Mouse (Mus musculus) c-Kit-negative CD71-positive TER-119-positive erythroid progenitor cells, embryonic 14.5 days (primary cell): ENCODE results near the gene Deaf1.
"Not testable (repeated sequence)": the region's sequence is repeated elsewhere in the genome, so short reads cannot be mapped to it uniquely, and the experiment has no call there.

ENCODE experiments used
- DNase-seq: peaks from one replicate; pipeline ENCODE4 v3.0.0-alpha.2; 2013; ENCODE audit warnings: low read depth, low spot score

Deaf1 gene

DNA sequence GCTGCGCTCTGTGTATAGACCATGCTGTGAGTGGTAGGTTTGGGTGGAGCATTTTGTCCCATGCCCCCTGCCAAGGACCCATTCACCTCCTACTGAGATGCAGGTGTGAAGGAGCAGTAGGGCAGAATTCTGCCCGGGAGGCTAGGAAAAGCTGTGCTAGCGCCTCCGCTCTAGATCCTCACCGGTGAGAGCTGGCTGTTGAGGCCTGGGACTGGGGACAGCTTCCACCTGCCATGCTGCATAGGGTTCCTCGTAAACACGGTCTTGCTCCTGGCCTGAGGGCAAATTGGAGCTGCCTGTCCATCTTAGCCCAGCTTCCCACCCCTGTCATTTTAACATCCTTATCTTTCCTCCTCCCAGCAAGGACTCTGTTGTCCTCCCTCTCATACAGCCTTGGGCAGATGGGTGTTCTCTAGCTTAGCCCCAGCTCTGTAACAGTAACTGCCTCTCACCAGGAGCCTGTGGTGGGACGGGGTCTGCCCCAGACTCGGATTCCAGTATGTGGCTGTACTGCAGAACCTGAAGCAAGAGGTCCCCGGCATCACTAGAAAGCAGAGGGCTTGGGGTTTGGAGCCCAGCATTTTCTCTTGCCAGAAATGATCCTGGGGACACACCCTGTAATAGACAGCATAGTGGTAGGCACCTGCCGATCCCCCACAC lies 63.3 kb downstream of the Deaf1 start:
- DNase-seq, result no peak

DNA sequence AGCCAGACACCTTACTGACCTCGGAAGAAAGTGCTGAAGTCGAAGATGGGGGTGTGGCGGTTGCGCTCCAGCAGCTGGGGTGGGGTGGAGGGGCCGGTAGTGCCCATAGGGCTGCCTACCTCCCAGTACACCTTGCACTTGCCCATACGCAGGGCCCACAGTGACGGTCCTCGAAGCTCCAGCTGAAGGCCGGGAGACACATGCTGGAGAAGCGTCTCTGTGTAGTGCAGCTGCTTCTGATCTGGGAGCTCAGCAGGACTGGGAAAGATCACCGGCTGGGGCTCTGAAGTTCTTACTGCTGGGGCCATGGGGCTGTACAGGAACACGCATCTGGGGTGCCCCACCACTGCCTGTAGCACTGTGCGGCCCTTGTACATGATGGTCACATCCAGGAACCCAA lies 63.9 kb downstream of the Deaf1 start:
- no peak for DNase-seq

DNA sequence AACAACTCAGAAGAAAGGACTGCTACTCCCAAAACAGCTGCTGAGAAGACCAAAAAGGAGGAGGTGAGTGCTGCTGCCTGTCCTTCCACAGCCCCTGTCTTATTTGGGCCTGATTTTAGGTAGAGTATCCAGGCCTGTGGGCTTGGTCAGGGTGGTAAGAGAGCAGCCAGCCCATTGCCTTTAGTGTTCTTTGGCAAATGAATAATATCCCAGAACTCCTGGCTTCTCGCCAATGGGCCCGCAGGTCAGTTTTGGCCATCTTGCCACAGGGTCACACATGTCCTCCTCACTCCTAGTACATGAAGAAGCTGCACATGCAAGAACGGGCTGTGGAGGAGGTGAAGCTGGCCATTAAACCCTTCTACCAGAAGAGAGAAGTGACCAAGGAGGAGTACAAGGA lies 66.0 kb downstream of the Deaf1 start:
- no peak for DNase-seq

DNA sequence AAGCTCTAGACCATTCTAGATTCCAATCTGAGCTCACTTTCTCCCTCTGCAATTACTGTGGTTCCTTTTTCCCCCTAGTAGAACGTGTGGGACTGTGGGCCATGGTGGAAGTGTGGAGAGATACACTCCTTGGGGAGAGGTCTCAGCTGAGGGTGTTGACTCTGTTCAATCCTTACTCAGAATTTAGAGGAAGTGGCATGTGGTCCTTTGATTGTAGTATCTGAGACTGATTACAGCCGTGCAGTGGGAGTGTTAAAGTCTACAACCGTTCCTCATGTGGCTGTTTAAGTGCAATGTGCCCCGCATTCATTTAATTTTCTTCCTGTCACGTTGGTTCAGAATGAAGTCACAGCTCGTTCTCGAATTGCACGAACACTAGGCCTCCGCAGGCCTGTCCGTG lies 71.3 kb downstream of the Deaf1 start:
- DNase-seq, result no peak

DNA sequence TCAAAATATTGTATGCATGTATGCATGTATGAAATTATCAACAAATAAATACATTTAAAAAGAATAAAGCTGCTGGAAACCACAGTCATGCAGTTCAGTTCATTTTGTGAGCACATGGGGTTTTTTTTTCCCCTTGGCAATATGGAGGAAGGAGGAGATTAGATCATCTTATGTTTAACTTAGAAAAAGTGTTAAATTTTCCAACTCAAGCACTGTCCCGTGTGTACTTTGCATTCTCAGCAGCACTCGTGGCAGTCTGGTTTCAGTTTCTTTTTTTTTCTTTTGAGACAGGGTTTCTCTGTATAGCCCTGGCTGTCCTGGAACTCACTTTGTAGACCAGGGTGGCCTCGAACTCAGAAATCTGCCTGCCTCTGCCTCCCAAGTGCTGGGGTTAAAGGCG lies 77.0 kb downstream of the Deaf1 start:
- not testable (repeated sequence) for DNase-seq
